Mouse (Mus musculus) ES-E14 (cell line): ENCODE measurements around the gene Dennd2c. TPM values are rescaled to one million over a fixed set of nuclear protein-coding genes. Genes with fewer than 3 reads are reported as not detected.
"Not testable (repeated sequence)": the region's sequence is repeated elsewhere in the genome, so short reads cannot be mapped to it uniquely, and the experiment has no call there.

Source experiments
- DNase-seq: peaks from one replicate; pipeline ENCODE4 v3.0.0-alpha.2; 2013; ENCODE audit warnings: low read depth, low spot score
- H3K27ac ChIP-seq: 2 replicates; pipeline ENCODE4 v1.5.1; 2012; ENCODE audit warnings: low read depth, mild to moderate bottlenecking, low read length, moderate library complexity, mixed read lengths; ENCODE audit not compliant: poor library complexity, insufficient read depth, severe bottlenecking
- H3K36me3 ChIP-seq: 2 replicates; pipeline ENCODE4 v1.6.1; 2012; ENCODE audit warnings: mild to moderate bottlenecking, low read length, moderate library complexity, mixed read lengths; ENCODE audit not compliant: control insufficient read depth, poor library complexity, insufficient read depth, severe bottlenecking
- H3K4me1 ChIP-seq, 2 experiments: fragments of 150-350 bp in 1 of 2; sonication (generic) in 1 of 2; 2 replicates each; pipeline ENCODE4 v1.6.1; 2012; ENCODE audit warnings: low read length in 2 of 2, mild to moderate bottlenecking in 1 of 2, mixed read lengths in 1 of 2; ENCODE audit not compliant: control insufficient read depth in 2 of 2, insufficient read depth in 2 of 2, poor library complexity in 1 of 2
- H3K4me3 ChIP-seq, 2 experiments: fragments of 150-350 bp in 1 of 2; sonication (generic) in 1 of 2; 2 replicates each; pipeline ENCODE4 v1.5.1; 2012; ENCODE audit warnings: low read length in 2 of 2, low read depth in 1 of 2, mild to moderate bottlenecking in 1 of 2, mixed read lengths in 1 of 2; ENCODE audit not compliant: insufficient read depth in 1 of 2, poor library complexity in 1 of 2, severe bottlenecking in 1 of 2
- H3K9ac ChIP-seq: 2 replicates; pipeline ENCODE4 v1.6.1; 2012; ENCODE audit warnings: low read depth, mild to moderate bottlenecking, low read length, mixed read lengths; ENCODE audit not compliant: poor library complexity, insufficient read depth, severe bottlenecking
- H3K9me3 ChIP-seq: fragments of 150-350 bp; sonication (generic); 2 replicates; pipeline ENCODE4 v1.6.1; 2012; ENCODE audit warnings: low read depth, mild to moderate bottlenecking, low read length; ENCODE audit not compliant: control insufficient read depth, insufficient read depth
- CHD2 ChIP-seq: IDR thresholded peaks from 2 replicates; pipeline ENCODE4 v1.6.1; 2014; ENCODE audit warnings: mild to moderate bottlenecking, low read depth, low read length, inconsistent platforms
- HCFC1 ChIP-seq: IDR thresholded peaks from 2 replicates; pipeline ENCODE4 v1.6.1; 2012; ENCODE audit warnings: low read length, inconsistent platforms, borderline replicate concordance; ENCODE audit not compliant: insufficient read depth
- MAFK ChIP-seq: IDR thresholded peaks from 2 replicates; pipeline ENCODE4 v1.6.1; 2014; ENCODE audit warnings: mild to moderate bottlenecking, low read depth, low read length, inconsistent platforms; ENCODE audit not compliant: insufficient read depth
- ZC3H11A ChIP-seq: IDR thresholded peaks from 2 replicates; pipeline ENCODE4 v1.6.1; 2012; ENCODE audit warnings: low read depth, mild to moderate bottlenecking, inconsistent platforms, low read length, borderline replicate concordance
- ZNF384 ChIP-seq: IDR thresholded peaks from 2 replicates; pipeline ENCODE4 v1.6.1; 2012; ENCODE audit warnings: low read depth, low read length, inconsistent platforms
- in situ Hi-C, 2 experiments: fragments of 600-800 bp; cut with MboI; formaldehyde crosslinking; loops; one replicate each; pipeline ENCODE4 v1.15.1; 2025; ENCODE audit warnings: low sequenced_read_pairs in 2 of 2, inconsistent platforms in 1 of 2; ENCODE audit not compliant: unreplicated experiment in 2 of 2
- total RNA-seq: library from RNA; depleted of rRNA; stranded (reverse); fragments of 300-350 nt; gene quantifications from 2 replicates; pipeline ENCODE4 v1.2.3, GENCODE M21; 2012

The Dennd2c gene
- total RNA-seq, 1 experiment, result 29.9 TPM

GRCm38 (mm10) chr3:103130236-103130751, 27.9 kb downstream of the Dennd2c start:
- Histone ChIP-seq H3K4me1 (peaks cover 15 to 22% of the 10 kb centered on the region in 2 experiments), H3K4me3 (0 out of 4 replicates have a peak overlapping the region, but pooled peaks of 1 of the 2 experiments have one; percentile 1), H3K27ac (no peak overlapping the region), H3K36me3 (peaks cover 14% of the 10 kb centered on the region), H3K9me3 (no peaks in the 10 kb centered on the region), H3K9ac (0 out of 2 replicates have a peak overlapping the region, but pooled peaks have one; percentile 12)
- no peak for DNase-seq
- in situ Hi-C loops, result no loop called here
- TF ChIP-seq MAFK, result no peak
- no peak for TF ChIP-seq ZNF384
- TF ChIP-seq HCFC1, result no peak
- TF ChIP-seq ZC3H11A, result no peak
- no peak for TF ChIP-seq CHD2

GRCm38 (mm10) chr3:103133098-103133497, 30.7 kb downstream of the Dennd2c start:
- TF ChIP-seq ZC3H11A, result no peak
- TF ChIP-seq MAFK, result peak; percentile 98
- no peak for TF ChIP-seq CHD2
- in situ Hi-C loops, result no loop called here
- DNase-seq, result no peak
- H3K9ac ChIP-seq, result no peak overlapping the region
- H3K9me3 ChIP-seq, result no peaks in the 10 kb centered on the region
- H3K4me1 ChIP-seq, result peaks cover 15 to 19% of the 10 kb centered on the region in 2 experiments
- peaks cover 15% of the 10 kb centered on the region for H3K36me3 ChIP-seq
- H3K4me3 ChIP-seq, result no peak overlapping the region
- no peak overlapping the region for H3K27ac ChIP-seq

GRCm38 (mm10) chr3:103136414-103137077, 34.1 kb downstream of the Dennd2c start:
- in situ Hi-C loops, result no loop called here
- Histone ChIP-seq H3K9ac (no peak overlapping the region), H3K4me1 (peaks cover 11 to 13% of the 10 kb centered on the region in 2 experiments), H3K9me3 (no peaks in the 10 kb centered on the region), H3K36me3 (peaks cover 12% of the 10 kb centered on the region), H3K4me3 (no peak overlapping the region), H3K27ac (no peak overlapping the region)
- DNase-seq, result no peak
- TF ChIP-seq HCFC1 (no peak), ZC3H11A (no peak), MAFK (no peak), ZNF384 (no peak), CHD2 (no peak)

- TF ChIP-seq ZC3H11A (no peak), ZNF384 (no peak), MAFK (no peak), CHD2 (no peak), HCFC1 (no peak)
- Histone ChIP-seq H3K36me3 (peaks cover 4% of the 10 kb centered on the region), H3K27ac (no peak overlapping the region), H3K9ac (no peak overlapping the region), H3K4me1 (peaks cover 13 to 16% of the 10 kb centered on the region in 2 experiments), H3K9me3 (no peaks in the 10 kb centered on the region), H3K4me3 (no peak overlapping the region)
- in situ Hi-C loops, result no loop called here
- no peak for DNase-seq
Measured at GRCm38 (mm10) chr3:103139047-103139446, 36.6 kb downstream of the Dennd2c start.

GRCm38 (mm10) chr3:103140095-103140838, 37.9 kb downstream of the Dennd2c start:
- H3K4me1 ChIP-seq, result peaks cover 16 to 18% of the 10 kb centered on the region in 2 experiments
- in situ Hi-C loops, H3K9ac ChIP-seq, H3K4me3 ChIP-seq, DNase-seq, H3K36me3 ChIP-seq, H3K27ac ChIP-seq, H3K9me3 ChIP-seq: not testable (repeated sequence)
